Mouse (Mus musculus): ENCODE results near the gene Tshz2.

Tshz2 gene

GRCm38 (mm10) chr2:170055413-170055812, 422.6 kb downstream of the Tshz2 start:
- peak; percentile 71 for DNase-seq

DNA sequence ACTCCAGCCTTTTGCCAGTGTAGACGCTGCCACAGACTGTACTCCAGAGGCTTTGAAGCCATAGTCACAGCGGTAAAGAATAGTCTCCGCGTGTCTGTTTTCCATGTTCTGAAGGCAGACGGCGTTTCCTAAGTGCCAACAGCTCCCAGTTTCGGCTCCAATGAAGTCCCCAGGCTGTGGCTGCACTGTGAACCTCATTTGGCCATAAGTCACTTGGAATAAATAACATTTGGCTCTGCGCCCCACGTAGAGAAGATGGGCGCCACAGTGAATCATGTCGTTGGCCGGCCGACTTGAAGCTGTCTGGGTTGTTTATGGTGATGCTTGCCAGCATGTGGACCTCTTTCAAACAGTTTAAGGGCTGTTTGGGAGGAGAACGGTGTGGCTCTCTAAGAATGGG, 426.0 kb downstream of the Tshz2 start:
- DNase-seq, result no peak

GRCm38 (mm10) chr2:170060066-170060465, 427.3 kb downstream of the Tshz2 start:
- no peak for DNase-seq

GRCm38 (mm10) chr2:170062378-170062777, 429.6 kb downstream of the Tshz2 start:
- no peak for DNase-seq

- no peak for DNase-seq
Observed at GRCm38 (mm10) chr2:170069976-170070375, 437.2 kb downstream of the Tshz2 start.

GRCm38 (mm10) chr2:170070641-170071241, 437.9 kb downstream of the Tshz2 start:
- peak; percentile 75 for DNase-seq

DNA sequence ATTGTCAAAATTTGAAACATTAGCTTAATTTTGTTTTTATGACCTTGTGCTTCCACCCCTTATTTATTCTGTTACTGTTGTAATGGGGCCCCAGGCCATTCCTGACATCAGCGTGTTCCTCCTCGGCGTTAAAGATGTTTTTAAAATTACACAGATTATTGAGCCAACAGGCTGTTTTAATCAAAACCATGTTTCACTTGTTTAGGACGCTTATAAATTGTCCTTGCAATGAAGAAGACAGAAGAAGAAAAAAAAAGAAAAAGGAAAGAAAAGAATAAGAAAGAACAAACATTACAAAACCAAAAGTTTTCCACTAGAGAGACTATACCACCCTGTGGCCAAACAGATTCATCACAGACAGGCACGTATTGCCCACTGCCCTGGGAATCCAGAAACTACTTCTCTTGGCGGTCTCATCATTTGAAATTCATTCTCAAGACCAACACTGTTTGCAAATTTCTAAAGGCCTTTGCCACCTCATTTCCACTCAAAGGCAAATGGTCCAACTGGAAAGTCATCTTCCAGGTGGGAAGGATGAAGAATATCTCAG, 444.2 kb downstream of the Tshz2 start:
- no peak for DNase-seq

DNA sequence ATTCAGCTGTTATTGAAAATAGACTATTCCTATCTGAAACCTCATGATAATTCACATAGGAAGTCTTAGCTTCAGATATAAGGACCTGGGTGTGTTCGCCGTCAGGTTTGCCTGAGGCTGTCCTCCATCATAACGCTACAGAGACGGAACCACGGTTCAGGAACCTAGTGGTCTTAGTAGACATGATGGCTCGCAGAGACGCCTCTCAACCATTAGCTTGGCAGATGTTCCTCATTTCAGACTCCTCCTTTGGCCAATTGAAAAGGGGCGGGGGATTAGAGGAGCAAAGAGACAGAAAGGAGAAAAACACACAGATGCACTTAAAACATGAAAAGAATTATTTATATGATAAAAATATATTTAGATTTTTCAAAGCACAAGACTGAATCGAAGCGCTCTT, 445.2 kb downstream of the Tshz2 start:
- no peak for DNase-seq

DNA sequence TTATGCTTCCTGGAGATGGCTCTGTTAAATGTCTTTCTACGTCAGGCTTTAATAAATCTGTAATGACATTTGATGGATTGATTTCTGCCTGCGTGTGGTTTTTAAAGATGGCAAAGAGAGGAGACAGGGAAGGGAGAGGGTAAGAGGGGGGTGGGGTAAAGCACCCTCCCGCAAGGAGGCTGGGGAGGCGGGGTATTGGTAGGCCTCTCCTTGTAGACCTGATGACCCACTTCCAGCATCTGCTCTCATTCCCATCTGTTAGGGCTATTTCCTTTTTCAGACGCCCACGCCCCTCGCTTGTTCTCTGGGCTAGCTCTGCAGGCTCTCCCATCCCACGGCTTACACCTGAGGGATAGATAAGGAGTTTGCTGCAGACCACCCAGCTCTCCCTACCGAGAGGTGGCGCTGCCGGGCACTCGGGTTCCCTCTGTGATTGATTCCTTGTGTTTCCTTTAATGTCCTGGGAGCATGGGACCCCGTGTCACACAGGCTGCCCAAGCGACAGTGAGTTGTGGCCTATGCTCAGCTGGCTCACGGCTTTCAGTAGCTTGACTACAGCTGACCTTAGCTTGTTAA, 445.7 kb downstream of the Tshz2 start:
- peak; percentile 47 for DNase-seq

GRCm38 (mm10) chr2:170091563-170092443, 459.0 kb downstream of the Tshz2 start:
- DNase-seq, result no peak

DNA sequence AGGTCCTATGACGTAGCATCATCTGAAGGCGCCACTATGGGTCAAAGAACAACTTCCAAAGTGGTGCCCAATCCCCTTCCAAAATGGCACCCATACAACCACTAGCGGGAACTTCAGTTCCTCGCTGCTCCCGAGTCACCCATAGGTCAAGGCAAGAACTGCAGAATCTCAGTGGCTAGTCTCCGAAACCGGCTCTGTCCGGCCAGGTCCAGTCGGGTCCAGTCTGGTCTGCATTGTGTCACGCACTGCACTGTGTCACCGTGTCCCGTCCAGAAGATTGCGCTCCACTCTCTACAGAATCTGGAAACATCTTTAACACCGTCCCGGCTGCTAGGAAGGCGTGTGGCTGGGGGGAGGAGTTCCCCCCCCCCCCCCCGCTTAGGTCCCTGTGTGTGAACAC, 461.4 kb downstream of the Tshz2 start:
- DNase-seq, result no peak

- DNase-seq, result no peak
Observed at GRCm38 (mm10) chr2:170094871-170095270, 462.1 kb downstream of the Tshz2 start.

- peak; percentile 92 for DNase-seq
Observed at GRCm38 (mm10) chr2:170101132-170101531, 468.3 kb downstream of the Tshz2 start.

- DNase-seq, result no peak
Observed at GRCm38 (mm10) chr2:170101932-170102331, 469.1 kb downstream of the Tshz2 start.

DNA sequence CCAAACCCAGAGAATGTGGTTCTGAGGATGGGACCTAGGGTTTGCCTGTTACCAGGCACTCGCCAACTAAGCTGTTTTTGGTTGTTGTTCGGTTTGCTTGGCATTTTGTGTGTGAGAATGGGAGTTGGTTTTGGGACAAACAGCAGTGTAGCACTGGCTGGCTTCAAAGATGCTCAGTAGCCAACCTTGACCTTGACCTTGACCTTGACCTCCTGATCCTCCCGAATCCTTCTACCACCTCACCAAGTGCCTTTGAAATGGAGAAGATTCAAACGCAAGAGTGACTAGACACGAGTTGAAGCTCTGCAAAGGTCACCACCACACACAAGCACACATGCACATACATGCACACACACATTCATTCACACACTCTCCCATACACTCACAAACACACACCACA, 470.5 kb downstream of the Tshz2 start:
- no peak for DNase-seq

- peak; percentile 76 for DNase-seq
Observed at GRCm38 (mm10) chr2:170103852-170104251, 471.0 kb downstream of the Tshz2 start.

DNA sequence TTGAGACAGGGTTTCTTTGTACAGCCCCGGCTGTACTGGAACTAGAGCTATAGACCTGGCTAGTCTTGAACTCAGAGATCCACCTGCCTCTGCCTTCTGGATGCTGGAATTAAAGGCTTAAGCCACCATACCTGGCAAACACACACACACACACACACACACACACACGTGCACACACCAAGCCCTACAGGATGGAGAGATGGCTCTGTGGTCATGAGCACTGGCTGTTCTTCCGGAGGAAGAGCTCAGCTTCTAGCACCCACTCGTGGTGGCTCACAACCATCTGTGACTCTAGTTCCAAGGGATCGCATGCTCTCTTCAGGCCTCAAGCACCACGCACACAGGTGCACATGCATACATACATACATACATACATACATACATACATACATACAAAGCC, 471.6 kb downstream of the Tshz2 start:
- no peak for DNase-seq

GRCm38 (mm10) chr2:170106000-170106399, 473.2 kb downstream of the Tshz2 start:
- DNase-seq, result no peak

- DNase-seq, result no peak
Observed at GRCm38 (mm10) chr2:170107791-170108190, 475.0 kb downstream of the Tshz2 start.

GRCm38 (mm10) chr2:170109528-170109927, 476.7 kb downstream of the Tshz2 start:
- DNase-seq, result no peak

- DNase-seq, result no peak
Observed at GRCm38 (mm10) chr2:170110306-170110705, 477.5 kb downstream of the Tshz2 start.

GRCm38 (mm10) chr2:170116704-170117281, 484.0 kb downstream of the Tshz2 start:
- DNase-seq, result peak; percentile 80

Measured in embryo, embryonic 11 days (tissue).